Mouse (Mus musculus) hindbrain, embryonic 15.5 days (tissue): ENCODE data around the gene Pla2g4c. TPM values are rescaled to one million over a fixed set of nuclear protein-coding genes. Genes with fewer than 3 reads are reported as not detected.
"Not testable (repeated sequence)": the region's sequence is repeated elsewhere in the genome, so short reads cannot be mapped to it uniquely, and the experiment has no call there.

Experiments
- ATAC-seq: fragments of 200-750 bp; cut with Nextera tagmentation; 2 replicates; pipeline ENCODE4 v1.8.0; 2017; ENCODE audit warnings: low read depth, moderate number of reproducible peaks, moderate TSS enrichment; ENCODE audit not compliant: low FRiP score
- H3K27ac ChIP-seq: fragments of 300-500 bp; sonication (generic); replicated peaks from 2 replicates; pipeline ENCODE4 v1.5.1; 2015; ENCODE audit warnings: mild to moderate bottlenecking, inconsistent platforms
- H3K27me3 ChIP-seq: fragments of 300-500 bp; sonication (generic); 2 replicates; pipeline ENCODE4 v1.6.1; 2015; ENCODE audit warnings: control low read depth, inconsistent platforms
- H3K36me3 ChIP-seq: fragments of 300-500 bp; sonication (generic); 2 replicates; pipeline ENCODE4 v1.6.1; 2015; ENCODE audit warnings: control low read depth, inconsistent platforms
- H3K4me1 ChIP-seq: fragments of 300-500 bp; sonication (generic); replicated peaks from 2 replicates; pipeline ENCODE4 v1.6.1; 2015; ENCODE audit warnings: control low read depth, inconsistent platforms
- H3K4me2 ChIP-seq: fragments of 300-500 bp; sonication (generic); 2 replicates; pipeline ENCODE4 v1.6.1; 2015; ENCODE audit warnings: moderate library complexity, mild to moderate bottlenecking, inconsistent platforms
- H3K4me3 ChIP-seq: fragments of 300-500 bp; sonication (generic); 2 replicates; pipeline ENCODE4 v1.5.1; 2015; ENCODE audit warnings: mild to moderate bottlenecking, inconsistent platforms
- H3K9ac ChIP-seq: fragments of 300-500 bp; sonication (generic); 2 replicates; pipeline ENCODE4 v1.6.1; 2015; ENCODE audit warnings: inconsistent platforms
- H3K9me3 ChIP-seq: fragments of 300-500 bp; sonication (generic); 2 replicates; pipeline ENCODE4 v1.6.1; 2016; ENCODE audit warnings: control low read depth, inconsistent platforms
- WGBS: fragments of 180-500 bp; shearing (Covaris S2); methylation state at CpG from one replicate; pipeline ENCODE4 v1.1.7; 2015; 5-methylcytosine and 5-hydroxymethylcytosine counted together
- polyA plus RNA-seq: library from polyadenylated mRNA; unstranded; fragments of >200 nt; fragmentation: Nextera tagmentation; extraction: Ambion mirVana; gene quantifications from 2 replicates; pipeline ENCODE4 v1.2.1, GENCODE M21; 2015

The Pla2g4c gene
- 0.48 and 0.64 TPM in 2 replicates for polyA plus RNA-seq

DNA sequence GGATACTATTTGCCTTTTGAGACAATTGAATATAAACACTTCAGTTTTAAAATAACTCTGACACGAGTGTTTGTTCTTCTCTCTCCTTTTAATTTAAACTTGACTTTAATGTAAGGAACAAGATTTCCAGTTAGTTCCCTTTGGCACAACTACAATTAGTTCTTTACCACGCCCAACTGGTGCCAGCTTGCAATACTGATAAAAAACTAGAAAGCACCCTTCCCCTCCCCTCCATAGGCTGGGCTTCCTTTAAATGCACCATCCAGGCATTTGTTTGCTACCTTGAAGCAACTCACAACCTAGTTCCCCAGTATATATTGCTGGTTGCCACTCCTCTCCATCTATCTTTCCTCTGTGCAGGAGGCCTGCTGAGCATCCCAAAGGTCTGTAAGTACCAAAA lies at the start of gene Pla2g4c:
Gene Pla2g4c, plus strand, starts transcription at position 340 of the 400 bp plus-strand sequence.
- H3K9me3 ChIP-seq = no peaks in the 10 kb centered on the region
- no peaks in the 10 kb centered on the region for H3K36me3 ChIP-seq
- no peak for ATAC-seq
- no peaks in the 10 kb centered on the region for H3K4me1 ChIP-seq
- H3K9ac ChIP-seq = no peak within 1 kb of the TSS
- H3K4me3 ChIP-seq = no peak within 1 kb of the TSS
- H3K27me3 ChIP-seq = no peaks in the 10 kb centered on the region
- H3K4me2 ChIP-seq = no peak within 1 kb of the TSS
- 87% methylated on average over 2 of the region's 2 CpGs for WGBS
- H3K27ac ChIP-seq = no peak within 1 kb of the TSS

DNA sequence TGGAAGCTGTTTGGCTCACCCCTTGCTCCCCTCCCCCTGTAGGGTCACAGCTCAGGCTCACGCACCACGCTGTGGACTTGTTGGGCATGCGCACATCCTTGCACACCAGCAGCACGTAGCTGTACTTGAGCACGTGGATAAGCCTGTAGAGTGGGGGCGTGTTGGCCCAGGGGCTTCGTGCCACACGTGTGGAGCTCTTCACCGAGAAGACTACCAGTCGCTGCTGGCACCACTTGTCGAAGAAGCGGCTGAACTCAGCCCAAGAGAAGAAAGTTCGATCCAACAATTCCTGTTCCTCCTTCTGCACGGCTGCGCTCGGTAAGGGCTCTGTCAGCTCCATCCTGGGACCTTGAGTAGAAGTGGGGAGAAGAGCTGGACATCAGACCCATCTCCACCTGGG lies 47.4 kb upstream of the Pla2g4c start, which contains the start of gene Lig1:
Gene Lig1, plus strand, starts transcription at position 203 of the 400 bp plus-strand sequence.
- H3K4me2 ChIP-seq = peak within 1 kb of the TSS; percentile 74
- H3K27ac ChIP-seq = peak within 1 kb of the TSS; percentile 92
- H3K9me3 ChIP-seq = no peaks in the 10 kb centered on the region
- no peaks in the 10 kb centered on the region for H3K27me3 ChIP-seq
- H3K4me1 ChIP-seq = peaks cover 6% of the 10 kb centered on the region
- peaks cover 40% of the 10 kb centered on the region for H3K36me3 ChIP-seq
- WGBS = 99% methylated on average over 16 of the region's 16 CpGs
- peak within 1 kb of the TSS; percentile 78 for H3K9ac ChIP-seq
- H3K4me3 ChIP-seq = peak within 1 kb of the TSS; percentile 64
- no peak for ATAC-seq

DNA sequence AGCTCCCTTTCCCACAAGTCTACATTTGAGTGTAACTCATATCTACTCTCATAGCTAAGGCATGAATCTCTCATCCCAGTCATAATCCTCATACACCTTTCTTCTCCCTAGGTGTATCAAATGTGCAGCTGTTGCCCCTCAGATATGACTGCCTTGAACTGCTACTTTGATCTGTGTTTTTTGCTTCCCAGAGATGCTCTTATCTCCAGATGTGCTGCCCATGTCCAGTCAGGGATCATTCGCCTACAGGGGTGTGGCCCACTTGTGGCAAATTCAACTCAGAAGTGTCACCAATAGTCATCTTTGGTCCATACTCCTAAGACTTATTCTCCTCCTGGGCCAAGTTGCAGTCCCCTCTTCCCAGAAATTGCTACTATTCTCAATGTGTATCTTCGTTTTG lies 46.6 kb upstream of the Pla2g4c start:
- 34% methylated on average over 2 of the region's 2 CpGs for WGBS
- H3K36me3 ChIP-seq = peaks cover 45% of the 10 kb centered on the region
- peak overlapping the region; percentile 92 for H3K27ac ChIP-seq
- no peaks in the 10 kb centered on the region for H3K9me3 ChIP-seq
- peak overlapping the region; percentile 74 for H3K4me2 ChIP-seq
- peak overlapping the region; percentile 78 for H3K9ac ChIP-seq
- ATAC-seq = no peak
- H3K4me3 ChIP-seq = peak overlapping the region; percentile 64
- no peaks in the 10 kb centered on the region for H3K27me3 ChIP-seq
- peaks cover 6% of the 10 kb centered on the region for H3K4me1 ChIP-seq

DNA sequence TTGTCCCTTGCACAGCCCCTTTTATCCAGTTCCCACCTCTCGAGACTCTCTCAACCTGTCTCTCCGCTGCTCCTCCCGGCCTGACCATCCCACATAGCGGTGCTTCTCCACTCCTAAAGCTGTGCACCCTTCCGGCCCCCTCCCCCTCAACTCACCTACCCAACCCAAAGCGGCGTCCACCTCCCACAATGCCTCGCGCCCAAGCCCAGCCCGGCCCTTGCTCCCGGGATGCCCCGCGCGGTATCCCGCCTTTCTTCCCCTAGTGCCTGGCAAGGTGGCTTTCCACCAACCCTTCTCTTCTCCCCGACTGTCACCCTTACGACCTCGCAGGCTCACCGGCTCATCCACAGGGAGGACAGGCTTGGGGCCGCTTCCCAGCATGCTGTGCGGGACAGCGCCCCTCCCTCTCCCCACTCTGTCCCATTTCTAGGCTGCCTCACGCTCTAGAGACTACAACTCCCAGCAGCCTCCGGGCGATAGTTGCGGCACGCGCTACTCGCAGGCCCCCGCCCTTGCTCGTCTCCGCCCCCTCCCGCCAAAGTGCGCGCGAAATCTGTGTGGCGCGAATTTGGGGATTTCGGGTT lies 46.1 kb upstream of the Pla2g4c start, which contains the start of gene Zswim9:
Gene Zswim9, minus strand, starts transcription at position 414 of the 584 bp plus-strand sequence.
- Histone ChIP-seq H3K27ac (peak within 1 kb of the TSS; percentile 92), H3K9me3 (no peaks in the 10 kb centered on the region), H3K36me3 (peaks cover 47% of the 10 kb centered on the region), H3K27me3 (no peaks in the 10 kb centered on the region), H3K4me2 (peak within 1 kb of the TSS; percentile 74), H3K4me3 (peak within 1 kb of the TSS; percentile 64), H3K4me1 (peaks cover 6% of the 10 kb centered on the region), H3K9ac (peak within 1 kb of the TSS; percentile 78)
- ATAC-seq = peak; percentile 99
- WGBS = under 1% methylated on average over 39 of the region's 39 CpGs

- H3K4me3 ChIP-seq = peak overlapping the region; percentile 64
- H3K4me1 ChIP-seq, H3K9me3 ChIP-seq, H3K27me3 ChIP-seq: not testable (repeated sequence)
- H3K27ac ChIP-seq = peak overlapping the region; percentile 92; the same call in 1 of the 2 replicates
- WGBS = 0% methylated on average over 15 of the region's 29 CpGs
- peaks cover 44% of the 10 kb centered on the region for H3K36me3 ChIP-seq
- H3K9ac ChIP-seq = peak overlapping the region; percentile 78; the same call in 1 of the 2 replicates
- peak; percentile 63 for ATAC-seq
- H3K4me2 ChIP-seq = peak overlapping the region; percentile 74
These were observed 45.5 kb upstream of the Pla2g4c start for GRCm38 (mm10) chr7:13278957-13279356.

- no peak overlapping the region for H3K4me3 ChIP-seq
- no peak overlapping the region for H3K9ac ChIP-seq
- H3K27me3 ChIP-seq = no peaks in the 10 kb centered on the region
- ATAC-seq = peak; percentile 74; the same call in 1 of the 2 replicates
- no peaks in the 10 kb centered on the region for H3K9me3 ChIP-seq
- 49% methylated on average over 5 of the region's 5 CpGs for WGBS
- no peak overlapping the region for H3K27ac ChIP-seq
- no peaks in the 10 kb centered on the region for H3K4me1 ChIP-seq
- H3K36me3 ChIP-seq = peaks cover 70% of the 10 kb centered on the region
- no peak overlapping the region for H3K4me2 ChIP-seq
These were observed 35.8 kb upstream of the Pla2g4c start for GRCm38 (mm10) chr7:13288621-13289020.

- Histone ChIP-seq H3K27ac (no peak overlapping the region), H3K9ac (no peak overlapping the region), H3K4me3 (no peak overlapping the region), H3K36me3 (peaks cover 67% of the 10 kb centered on the region), H3K9me3 (no peaks in the 10 kb centered on the region), H3K27me3 (no peaks in the 10 kb centered on the region), H3K4me2 (no peak overlapping the region), H3K4me1 (no peaks in the 10 kb centered on the region)
- 97% methylated on average over 1 of the region's 1 CpGs for WGBS
- ATAC-seq = no peak
These were observed 34.3 kb upstream of the Pla2g4c start for GRCm38 (mm10) chr7:13290041-13290675.

DNA sequence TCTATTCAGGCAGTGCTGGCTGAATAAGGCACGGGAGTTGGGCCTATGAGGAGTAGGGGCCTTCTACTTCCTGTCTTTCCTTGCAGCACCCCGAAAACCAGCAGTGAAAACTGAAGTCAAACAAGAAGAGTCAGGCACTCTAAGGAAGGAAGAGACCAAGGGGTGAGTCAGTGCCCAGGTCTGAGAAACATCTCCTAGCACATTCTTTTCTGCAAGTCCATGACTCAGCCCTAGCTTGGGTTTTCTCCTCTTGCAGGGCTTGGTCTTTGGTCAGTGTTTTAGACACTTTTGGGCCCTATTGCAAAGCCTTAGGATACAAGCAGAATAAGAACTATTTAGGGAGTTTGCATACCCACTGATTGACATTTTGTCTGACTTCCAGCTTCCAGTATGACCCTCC lies 33.1 kb upstream of the Pla2g4c start:
- no peak for ATAC-seq
- Histone ChIP-seq H3K9ac (no peak overlapping the region), H3K4me3 (no peak overlapping the region), H3K4me2 (no peak overlapping the region), H3K36me3 (peaks cover 67% of the 10 kb centered on the region), H3K27me3 (no peaks in the 10 kb centered on the region), H3K9me3 (no peaks in the 10 kb centered on the region), H3K27ac (no peak overlapping the region), H3K4me1 (no peaks in the 10 kb centered on the region)
- WGBS = 85% methylated on average over 2 of the region's 2 CpGs

DNA sequence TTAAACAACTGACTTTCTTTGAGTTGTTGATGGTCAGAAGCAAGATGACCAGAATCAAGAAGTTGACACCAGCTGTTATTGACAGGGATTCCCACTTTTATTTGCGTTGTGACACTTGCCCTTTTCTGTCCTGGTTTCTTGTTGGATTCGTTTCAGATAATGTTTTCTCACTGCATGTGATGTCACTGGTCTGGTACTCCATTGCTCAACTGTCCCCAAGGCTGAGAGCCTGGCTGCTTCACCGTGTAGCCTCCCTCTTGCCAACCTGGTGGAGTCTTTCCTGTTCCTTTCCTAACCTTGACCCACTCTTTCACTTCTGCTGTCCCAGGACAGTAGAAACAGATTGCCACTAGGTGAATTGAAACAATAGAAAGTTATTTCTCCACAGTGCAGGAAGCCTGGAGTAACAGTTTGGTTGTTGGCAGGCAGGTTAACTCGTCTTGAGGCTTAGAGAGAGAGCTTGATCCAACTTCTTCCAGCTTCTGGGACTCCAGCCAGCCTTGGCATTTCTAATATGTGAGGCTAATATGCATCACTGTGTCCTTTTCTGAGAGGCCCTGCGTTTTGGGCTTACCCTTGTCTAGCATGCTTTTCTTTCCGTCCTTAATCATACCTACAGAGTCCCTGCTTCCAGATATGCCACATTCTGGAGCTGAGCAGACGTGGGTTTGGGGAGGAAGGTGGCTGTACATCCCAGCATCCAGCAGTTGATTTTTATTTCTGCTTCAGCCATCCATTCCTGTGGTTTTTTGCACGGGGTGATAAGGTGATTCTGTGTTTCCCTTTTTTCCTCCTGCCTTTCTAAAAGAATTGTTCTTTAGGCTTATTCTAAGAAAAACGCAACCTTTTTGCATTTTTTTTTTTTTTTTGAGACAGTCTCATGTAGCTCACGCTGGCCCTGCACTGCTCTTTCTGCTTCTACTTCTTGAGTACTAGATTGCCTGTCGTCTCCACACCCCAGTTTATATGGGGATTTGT lies 30.3 kb upstream of the Pla2g4c start:
- peaks cover 75% of the 10 kb centered on the region for H3K36me3 ChIP-seq
- no peak overlapping the region for H3K9ac ChIP-seq
- H3K4me1 ChIP-seq = no peaks in the 10 kb centered on the region
- no peak overlapping the region for H3K4me3 ChIP-seq
- no peaks in the 10 kb centered on the region for H3K27me3 ChIP-seq
- H3K4me2 ChIP-seq = no peak overlapping the region
- WGBS = 88% methylated on average over 11 of the region's 11 CpGs
- no peak overlapping the region for H3K27ac ChIP-seq
- ATAC-seq = no peak
- H3K9me3 ChIP-seq = no peaks in the 10 kb centered on the region

DNA sequence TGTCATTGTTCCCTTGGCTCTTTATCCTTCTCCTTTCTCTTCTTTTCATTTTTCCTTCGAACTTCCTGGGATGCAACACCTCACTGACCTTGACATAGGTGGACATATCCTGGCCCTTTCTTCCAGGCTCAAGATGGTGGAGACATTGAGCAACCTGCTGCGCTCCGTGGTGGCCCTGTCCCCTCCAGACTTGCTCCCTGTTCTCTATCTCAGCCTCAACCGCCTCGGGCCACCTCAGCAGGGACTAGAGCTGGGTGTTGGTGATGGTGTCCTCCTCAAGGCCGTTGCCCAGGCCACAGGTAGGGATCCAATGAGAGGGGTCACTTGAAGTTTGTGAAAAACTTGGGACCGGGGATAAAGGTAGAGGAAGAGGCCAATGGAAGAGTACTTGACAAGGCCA lies 29.2 kb upstream of the Pla2g4c start:
- ATAC-seq = no peak
- H3K27me3 ChIP-seq = no peaks in the 10 kb centered on the region
- H3K4me1 ChIP-seq = no peaks in the 10 kb centered on the region
- no peak overlapping the region for H3K27ac ChIP-seq
- H3K9me3 ChIP-seq = no peaks in the 10 kb centered on the region
- no peak overlapping the region for H3K4me2 ChIP-seq
- WGBS = 94% methylated on average over 7 of the region's 7 CpGs
- H3K9ac ChIP-seq = no peak overlapping the region
- no peak overlapping the region for H3K4me3 ChIP-seq
- H3K36me3 ChIP-seq = peaks cover 76% of the 10 kb centered on the region

- no peaks in the 10 kb centered on the region for H3K4me1 ChIP-seq
- no peak overlapping the region for H3K27ac ChIP-seq
- WGBS = 85% methylated on average over 1 of the region's 1 CpGs
- H3K4me2 ChIP-seq = no peak overlapping the region
- no peaks in the 10 kb centered on the region for H3K9me3 ChIP-seq
- H3K4me3 ChIP-seq = no peak overlapping the region
- no peaks in the 10 kb centered on the region for H3K27me3 ChIP-seq
- H3K36me3 ChIP-seq = peaks cover 74% of the 10 kb centered on the region
- ATAC-seq = no peak
- no peak overlapping the region for H3K9ac ChIP-seq
These were observed 26.8 kb upstream of the Pla2g4c start for GRCm38 (mm10) chr7:13297636-13298035.

- ATAC-seq = no peak
- no peak overlapping the region for H3K4me2 ChIP-seq
- H3K9ac ChIP-seq = no peak overlapping the region
- H3K27me3 ChIP-seq = no peaks in the 10 kb centered on the region
- H3K36me3 ChIP-seq = peaks cover 79% of the 10 kb centered on the region
- no peaks in the 10 kb centered on the region for H3K4me1 ChIP-seq
- H3K9me3 ChIP-seq = no peaks in the 10 kb centered on the region
- H3K4me3 ChIP-seq = no peak overlapping the region
- no peak overlapping the region for H3K27ac ChIP-seq
- WGBS = 93% methylated on average over 5 of the region's 5 CpGs
These were observed 25.6 kb upstream of the Pla2g4c start for GRCm38 (mm10) chr7:13298821-13299220.
